Mouse (Mus musculus): ENCODE data around the gene Tbc1d32. TPM values are rescaled to one million over a fixed set of nuclear protein-coding genes. Genes with fewer than 3 reads are reported as not detected.

Tbc1d32 gene
- total and polyA plus RNA-seq, 3 experiments = 4.4 to 5.9 (median 4.6) TPM

DNA sequence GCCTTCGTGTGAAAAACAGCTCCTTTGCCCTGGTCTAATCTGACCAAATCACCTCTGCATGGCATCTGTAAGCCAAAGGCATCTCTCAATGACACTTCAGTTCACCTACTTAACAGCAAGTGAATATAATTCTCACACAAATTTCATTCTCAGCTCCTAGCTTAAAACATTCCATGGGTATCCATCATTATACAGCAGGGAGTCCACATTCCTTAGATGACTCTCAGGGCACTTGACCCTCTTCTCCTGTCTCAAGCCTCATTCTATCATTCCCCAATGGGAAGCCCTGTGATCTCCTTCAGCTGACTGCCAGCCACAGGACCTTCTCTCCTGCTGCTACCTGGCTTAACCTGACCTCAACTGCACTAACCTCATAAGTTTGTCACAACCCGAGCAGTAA, 98.8 kb downstream of the Tbc1d32 start:
- Histone ChIP-seq H3K4me3 (replicated peaks in 1 of 3; ENCODE audit: low read depth in 2 of 3, low read length in 2 of 3, poor library complexity in 1 of 3) (no peak overlapping the region), H3K79me2 (replicated peaks; ENCODE audit: control insufficient read depth, extremely low read depth, insufficient read depth, poor library complexity, severe bottlenecking) (no peaks in the 10 kb centered on the region), H3K27ac (ENCODE audit: insufficient read depth, low read depth) (no peak overlapping the region), H3K9me3 (replicated peaks; ENCODE audit: low read length) (no peaks in the 10 kb centered on the region), H3K9ac (ENCODE audit: insufficient read depth, low read depth) (no peak overlapping the region), H3K4me1 (ENCODE audit: control insufficient read depth in 1 of 2, insufficient read depth in 2 of 2) (peaks cover 0 to 4% of the 10 kb centered on the region in 2 experiments; a peak in 2 of 4 replicates), H3K4me2 (ENCODE audit: insufficient read depth, low read depth, poor library complexity, severe bottlenecking) (no peak overlapping the region), H3K27me3 (replicated peaks) (no peaks in the 10 kb centered on the region), H3K36me3 (replicated peaks in 1 of 2; ENCODE audit: control insufficient read depth in 1 of 2, insufficient read depth in 1 of 2, low read length in 1 of 2) (peaks cover 0 to 2% of the 10 kb centered on the region in 2 experiments)
- dilution Hi-C loops (cut with MboI; ENCODE audit: extremely low pct_ligation_motif_present, extremely low pct_unique_long_range_greater_than_20kb, low sequenced_read_pairs) = no loop called here
- no peak for DNase-seq (ENCODE audit: extremely low read depth)
- TF ChIP-seq KAT2A (IDR thresholded peaks at IDR 0.05; ENCODE audit: insufficient replicate concordance, low read length) = no peak
- no peak for TF ChIP-seq NELFE (IDR thresholded peaks at IDR 0.05; ENCODE audit: low read depth, low read length)
- TF ChIP-seq GABPA (IDR thresholded peaks at IDR 0.05; ENCODE audit: insufficient replicate concordance, low read depth, low read length) = no peak
- no peak for TF ChIP-seq SMC3 (IDR thresholded peaks at IDR 0.05; ENCODE audit: low read depth, low read length)
- TF ChIP-seq POLR2AphosphoS2 (IDR thresholded peaks at IDR 0.05; ENCODE audit: low read depth, low read length) = no peak
- TF ChIP-seq ELF1 (IDR thresholded peaks at IDR 0.05; ENCODE audit: low read depth, low read length) = no peak
- TF ChIP-seq NRF1 (IDR thresholded peaks at IDR 0.05; ENCODE audit: low read depth, low read length) = no peak
- no peak for TF ChIP-seq PAX5 (IDR thresholded peaks at IDR 0.05; ENCODE audit: low read length)
- TF ChIP-seq JUND (conservative IDR thresholded peaks at IDR 0.05; ENCODE audit: low read depth, low read length) = no peak
- TF ChIP-seq E2F4 (IDR thresholded peaks at IDR 0.05; ENCODE audit: insufficient replicate concordance, low read depth, low read length) = no peak
- no peak for TF ChIP-seq BHLHE40 (IDR thresholded peaks at IDR 0.05; ENCODE audit: low read depth, low read length)
- TF ChIP-seq UBTF (IDR thresholded peaks at IDR 0.05; ENCODE audit: low read depth, low read length) = no peak
- no peak for TF ChIP-seq MXI1 (IDR thresholded peaks at IDR 0.05; ENCODE audit: low read depth, low read length)
- TF ChIP-seq MAX (IDR thresholded peaks at IDR 0.05; ENCODE audit: low read length) = no peak
- in situ Hi-C loops (cut with MboI; ENCODE audit: low pct_ligation_motif_present, low pct_unique_long_range_greater_than_20kb, low sequenced_read_pairs) = no loop called here

DNA sequence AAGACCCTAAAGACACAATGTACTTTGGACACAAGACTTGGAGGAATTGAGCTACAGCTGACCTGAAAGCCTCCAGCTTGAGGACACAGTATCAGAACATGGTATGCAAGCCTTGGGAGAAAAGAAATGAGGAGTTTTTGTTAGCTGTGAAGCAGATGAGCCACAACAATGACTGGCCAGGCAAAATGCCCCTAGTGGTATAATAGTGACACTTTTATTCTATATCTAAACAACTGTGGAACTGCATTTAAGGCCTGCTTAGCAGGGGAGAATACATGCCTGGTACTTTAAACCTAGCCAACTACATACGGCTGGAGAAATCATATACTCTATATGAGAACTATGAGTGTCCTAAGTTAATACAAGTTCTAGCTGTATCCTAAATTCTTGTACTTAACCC, 101.5 kb downstream of the Tbc1d32 start:
- Histone ChIP-seq H3K27ac (ENCODE audit: insufficient read depth, low read depth) (no peak overlapping the region), H3K4me2 (ENCODE audit: insufficient read depth, low read depth, poor library complexity, severe bottlenecking) (no peak overlapping the region), H3K36me3 (replicated peaks in 1 of 2; ENCODE audit: control insufficient read depth in 1 of 2, insufficient read depth in 1 of 2, low read length in 1 of 2) (peaks cover 0 to 4% of the 10 kb centered on the region in 2 experiments), H3K4me1 (ENCODE audit: control insufficient read depth in 1 of 2, insufficient read depth in 2 of 2) (peaks cover 0 to 2% of the 10 kb centered on the region in 2 experiments; a peak in 2 of 4 replicates), H3K27me3 (replicated peaks) (no peaks in the 10 kb centered on the region), H3K9ac (ENCODE audit: insufficient read depth, low read depth) (no peak overlapping the region), H3K9me3 (replicated peaks; ENCODE audit: low read length) (no peaks in the 10 kb centered on the region), H3K79me2 (replicated peaks; ENCODE audit: control insufficient read depth, extremely low read depth, insufficient read depth, poor library complexity, severe bottlenecking) (no peaks in the 10 kb centered on the region), H3K4me3 (replicated peaks in 1 of 3; ENCODE audit: low read depth in 2 of 3, low read length in 2 of 3, poor library complexity in 1 of 3) (no peak overlapping the region)
- in situ Hi-C loops (cut with MboI; ENCODE audit: low pct_ligation_motif_present, low pct_unique_long_range_greater_than_20kb, low sequenced_read_pairs) = no loop called here
- DNase-seq (ENCODE audit: extremely low read depth) = no peak
- TF ChIP-seq CTCF (conservative IDR thresholded peaks at IDR 0.05 in 1 of 2, IDR thresholded peaks at IDR 0.05 in 1 of 2; ENCODE audit: low read depth in 2 of 2, low read length in 2 of 2) = peak in 1 of 2 experiments; percentile 15; a peak in 1 of 4 replicates
- no peak for TF ChIP-seq TBP (conservative IDR thresholded peaks at IDR 0.05; ENCODE audit: low read depth, low read length)
- dilution Hi-C loops (cut with MboI; ENCODE audit: extremely low pct_ligation_motif_present, extremely low pct_unique_long_range_greater_than_20kb, low sequenced_read_pairs) = no loop called here
